Mouse (Mus musculus) C2C12 (cell line): ENCODE data around the gene Gpr35.
"Not testable (repeated sequence)": the region's sequence is repeated elsewhere in the genome, so short reads cannot be mapped to it uniquely, and the experiment has no call there.

Experiments used
- CEBPB ChIP-seq: IDR thresholded peaks from one replicate; pipeline ENCODE4 v1.6.1; 2011; ENCODE audit warnings: low read depth, mild to moderate bottlenecking, control low read depth, moderate library complexity
- CTCF ChIP-seq: IDR thresholded peaks from one replicate; pipeline ENCODE4 v1.5.1; 2011; ENCODE audit not compliant: control insufficient read depth, insufficient read depth, insufficient read length

- not testable (repeated sequence) for TF ChIP-seq CTCF, CEBPB
Observed at GRCm38 (mm10) chr1:92970791-92971190, 20.1 kb downstream of the Gpr35 start.
